Mouse (Mus musculus) bone marrow macrophage, adult 2 months (primary cell): Measurements from ENCODE around the gene Tat. TPM values are rescaled to one million over a fixed set of nuclear protein-coding genes. Genes with fewer than 3 reads are reported as not detected.

Experiments used
- H3K27ac ChIP-seq: 2 replicates; pipeline ENCODE4 v1.5.1; 2012; ENCODE audit warnings: low read depth, low read length; ENCODE audit not compliant: insufficient read depth
- H3K4me1 ChIP-seq: 2 replicates; pipeline ENCODE4 v1.6.1; 2012; ENCODE audit warnings: low read length; ENCODE audit not compliant: control insufficient read depth, insufficient read depth
- H3K4me3 ChIP-seq: 2 replicates; pipeline ENCODE4 v1.5.1; 2012; ENCODE audit warnings: mild to moderate bottlenecking, low read length, moderate library complexity; ENCODE audit not compliant: insufficient read depth
- CTCF ChIP-seq: IDR thresholded peaks from 2 replicates; pipeline ENCODE4 v1.5.1; 2012; ENCODE audit warnings: low read depth, mild to moderate bottlenecking, low read length, moderate library complexity
- POLR2A ChIP-seq: IDR thresholded peaks from 2 replicates; pipeline ENCODE4 v1.6.1; 2012; ENCODE audit warnings: mild to moderate bottlenecking, low read depth, low read length, borderline replicate concordance
- polyA plus RNA-seq: library from polyadenylated mRNA; stranded (reverse); fragments of >200 nt; gene quantifications from 2 replicates; pipeline ENCODE4 v1.2.4, GENCODE M21; 2012; ENCODE audit not compliant: missing spikeins, insufficient read depth, insufficient read length

Tat gene
- polyA plus RNA-seq, 1 experiment = not detected

GRCm38 (mm10) chr8:109957167-109958028 is 32.8 kb upstream of the Tat start:
- peaks cover 9% of the 10 kb centered on the region; the same call in 1 of the 2 replicates for H3K4me1 ChIP-seq
- no peak overlapping the region for H3K27ac ChIP-seq
- no peak overlapping the region for H3K4me3 ChIP-seq
- TF ChIP-seq CTCF (no peak), POLR2A (no peak)

DNA sequence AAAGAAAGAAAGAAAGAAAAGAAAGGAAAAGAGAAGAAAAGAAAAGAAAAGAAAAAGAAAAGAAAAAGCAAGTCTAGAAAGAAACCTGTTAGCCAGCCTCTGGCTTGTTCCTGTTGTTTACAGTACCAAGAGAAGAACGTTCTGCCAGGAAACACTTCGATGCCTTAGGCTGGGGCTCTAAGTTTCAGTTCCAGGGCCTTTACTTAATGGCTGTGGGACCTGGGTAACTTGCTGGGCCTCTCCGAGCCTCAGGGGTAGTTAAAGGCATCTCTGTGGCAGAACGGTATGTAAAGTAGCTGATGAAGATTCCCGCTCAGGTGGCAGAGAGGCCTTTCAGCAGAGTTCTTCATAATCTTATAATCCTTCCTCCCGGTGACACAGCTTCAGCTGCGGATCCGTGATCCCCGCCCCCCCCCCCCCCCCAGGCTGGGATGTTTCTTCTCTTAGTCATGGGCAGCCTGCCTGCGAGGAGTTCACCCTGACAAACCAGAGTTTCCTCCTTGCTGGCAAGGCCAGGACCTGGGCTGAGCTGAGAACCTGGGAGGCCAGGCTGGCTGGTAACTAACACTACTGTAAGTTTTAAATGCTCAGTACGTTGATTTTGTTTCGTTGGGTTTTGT is 32.1 kb upstream of the Tat start:
- TF ChIP-seq CTCF = no peak
- Histone ChIP-seq H3K4me3 (no peak overlapping the region), H3K27ac (no peak overlapping the region), H3K4me1 (peaks cover 9% of the 10 kb centered on the region; the same call in 1 of the 2 replicates)

DNA sequence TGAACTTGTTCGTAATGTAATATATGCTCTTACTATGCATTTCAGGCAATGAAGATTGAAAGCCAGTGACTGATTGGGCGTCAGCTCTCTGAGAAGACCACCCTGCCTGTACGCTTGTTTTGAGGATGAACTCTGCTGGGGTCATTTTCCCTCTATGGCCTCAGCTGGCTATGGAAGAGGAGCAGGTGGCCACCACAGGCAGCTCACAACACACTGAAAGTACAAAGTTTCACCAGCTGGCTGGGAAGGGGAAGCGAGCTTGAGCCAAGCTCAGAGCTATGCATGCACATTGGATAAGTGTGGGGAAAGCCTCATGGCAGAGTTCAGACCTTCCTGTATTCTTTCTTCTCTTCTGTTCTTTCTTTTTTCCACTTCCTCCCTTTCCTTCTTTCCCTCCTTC is 31.1 kb upstream of the Tat start:
- TF ChIP-seq CTCF = no peak
- TF ChIP-seq POLR2A = no peak

DNA sequence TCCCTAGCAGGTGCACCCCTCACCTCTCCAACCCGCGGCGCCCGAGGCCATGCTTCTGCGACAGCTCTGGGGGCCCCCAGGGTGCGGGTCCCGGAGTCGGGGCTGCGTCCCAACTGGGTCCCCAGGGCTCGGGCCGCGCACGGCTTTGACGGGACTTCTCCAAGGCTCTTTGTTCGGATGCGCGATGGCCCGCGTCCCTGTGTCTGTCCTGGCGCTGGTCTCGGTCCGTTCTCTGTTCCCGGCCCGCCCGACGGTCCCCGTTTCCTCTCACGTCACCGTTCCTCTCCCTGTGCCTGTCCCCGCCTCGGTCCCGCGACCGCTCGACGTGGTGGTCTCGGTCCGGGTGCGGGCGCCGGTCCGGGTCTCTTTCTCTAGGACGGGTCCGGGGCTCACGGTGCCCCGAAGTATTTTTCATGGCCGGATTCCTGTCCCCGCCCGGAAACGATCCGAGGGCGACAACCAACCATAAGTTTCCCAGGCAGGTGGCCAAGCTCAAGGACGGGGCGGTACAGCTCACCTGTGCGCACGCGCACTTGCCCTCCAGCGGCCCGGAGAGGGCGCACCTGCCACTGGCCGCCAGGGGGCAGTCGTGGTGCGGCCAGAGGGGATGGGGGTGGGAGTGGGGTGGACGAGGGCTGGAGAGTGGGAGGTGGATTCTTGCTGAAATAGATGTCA is 28.4 kb upstream of the Tat start, which contains the start of gene Marveld3:
Marveld3 (minus strand) TSS at position 511 of the 675 bp plus-strand sequence.
- peaks cover 8% of the 10 kb centered on the region; the same call in 1 of the 2 replicates for H3K4me1 ChIP-seq
- TF ChIP-seq CTCF (peak; percentile 70), POLR2A (no peak)
- H3K4me3 ChIP-seq = peak within 1 kb of the TSS; percentile 1; the same call in 1 of the 2 replicates
- H3K27ac ChIP-seq = no peak within 1 kb of the TSS

More for the DNA sequence above, 31.1 kb upstream of the Tat start:
- Histone ChIP-seq H3K4me1 (peaks cover 9% of the 10 kb centered on the region; the same call in 1 of the 2 replicates), H3K27ac (no peak overlapping the region), H3K4me3 (no peak overlapping the region)

DNA sequence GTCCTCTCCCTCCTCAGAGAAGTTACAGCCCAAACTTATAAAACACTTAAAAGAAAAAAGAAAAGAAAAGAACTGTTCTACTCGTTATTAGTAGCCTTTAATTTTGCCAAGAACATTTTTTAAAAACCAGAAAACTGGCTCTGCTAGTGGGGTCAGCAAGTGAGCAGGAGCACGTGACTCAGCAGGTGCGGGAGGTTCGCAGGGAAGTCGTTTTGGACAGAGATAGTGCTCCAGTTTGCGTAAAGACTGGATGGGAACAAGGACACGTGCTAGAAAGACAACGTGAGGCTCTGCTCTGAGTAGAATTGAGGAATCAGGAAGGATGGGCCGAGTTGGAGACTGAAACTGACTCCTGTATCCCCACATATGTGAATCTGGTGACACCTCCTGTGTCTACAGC is 27.3 kb upstream of the Tat start:
- H3K4me3 ChIP-seq = no peak overlapping the region
- H3K4me1 ChIP-seq = no peaks in the 10 kb centered on the region
- H3K27ac ChIP-seq = no peak overlapping the region
- TF ChIP-seq CTCF = no peak
- TF ChIP-seq POLR2A = no peak

DNA sequence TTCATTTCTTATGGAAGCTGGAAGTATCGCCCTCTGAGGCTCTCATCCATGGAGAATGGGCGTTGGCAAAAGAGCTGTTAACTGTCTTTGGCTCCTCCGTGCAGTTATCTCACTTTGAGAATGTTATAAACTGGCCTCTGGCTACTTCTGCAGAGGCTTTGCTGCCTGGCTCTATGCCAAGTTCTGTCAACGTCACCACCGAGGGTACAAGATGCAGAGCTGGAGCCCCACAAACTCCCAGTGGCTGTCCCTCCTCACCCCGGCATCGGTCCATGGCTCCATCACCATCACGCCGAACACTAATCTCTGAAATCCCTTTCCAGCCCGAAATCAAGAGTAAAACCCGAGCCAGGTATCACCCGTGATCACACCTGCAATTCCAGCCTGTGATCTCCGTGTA is 26.8 kb upstream of the Tat start:
- TF ChIP-seq CTCF (no peak), POLR2A (no peak)
- H3K27ac ChIP-seq = no peak overlapping the region
- no peak overlapping the region for H3K4me3 ChIP-seq
- H3K4me1 ChIP-seq = no peaks in the 10 kb centered on the region

GRCm38 (mm10) chr8:109964106-109964505 is 26.1 kb upstream of the Tat start:
- no peak overlapping the region for H3K27ac ChIP-seq
- no peaks in the 10 kb centered on the region for H3K4me1 ChIP-seq
- no peak overlapping the region for H3K4me3 ChIP-seq
- no peak for TF ChIP-seq POLR2A
- TF ChIP-seq CTCF = no peak

GRCm38 (mm10) chr8:109968837-109969236 is 21.4 kb upstream of the Tat start:
- TF ChIP-seq POLR2A (no peak), CTCF (no peak)
- Histone ChIP-seq H3K27ac (no peak overlapping the region), H3K4me1 (no peaks in the 10 kb centered on the region), H3K4me3 (no peak overlapping the region)

DNA sequence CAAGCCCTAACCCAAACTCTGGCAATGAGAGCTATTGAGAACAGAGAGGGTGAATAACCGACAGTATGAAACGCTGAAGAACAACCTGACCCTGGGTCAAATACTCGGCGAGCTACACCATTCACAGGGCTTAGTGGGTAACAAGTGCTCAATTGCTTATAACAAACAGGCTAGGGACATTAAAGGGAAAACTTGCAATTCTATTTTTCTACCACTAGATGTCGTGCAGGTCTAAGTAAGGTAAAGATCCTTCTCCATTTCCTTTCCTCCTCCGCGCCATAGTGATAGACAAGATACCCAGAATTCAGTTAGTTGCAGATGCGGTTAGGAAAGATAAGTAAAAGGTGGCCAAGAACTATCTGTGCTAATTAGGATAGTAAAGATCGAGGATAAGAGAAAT is 19.9 kb upstream of the Tat start:
- Histone ChIP-seq H3K4me3 (no peak overlapping the region), H3K27ac (no peak overlapping the region), H3K4me1 (no peaks in the 10 kb centered on the region)
- TF ChIP-seq POLR2A (no peak), CTCF (no peak)
